19 mouse cellular contexts compared by ENCODE assay signal in the genomic region with DNA sequence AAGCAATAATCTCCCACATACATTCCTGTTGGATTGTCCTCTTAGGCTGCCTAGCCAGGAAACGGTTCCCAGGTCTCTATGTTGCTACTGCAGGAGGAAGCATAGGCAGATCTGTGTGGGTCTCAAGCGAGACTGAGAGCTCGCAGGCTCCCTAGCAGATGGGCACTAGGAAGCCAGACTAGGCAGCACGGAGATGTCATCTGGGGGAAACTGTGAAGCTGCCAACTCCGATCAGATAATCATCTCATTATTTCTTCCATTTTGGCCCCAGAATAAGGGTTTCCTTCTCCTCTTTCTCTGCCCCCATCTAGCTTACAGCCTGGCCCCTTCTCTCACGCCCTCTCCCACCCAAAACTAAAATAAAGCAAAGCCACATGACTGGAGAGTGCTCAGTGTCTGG. TPM values are rescaled to one million over a fixed set of nuclear protein-coding genes. Genes with fewer than 3 reads are reported as not detected.
DNase-seq lines count a peak whose midpoint lies in the region; TF ChIP-seq lines count a peak whose summit lies in the region.
"Had no signal": no experiment of that assay in that cellular context is flagged by ENCODE, and none has a peak within 500 bp of the region (broad histone marks: within the 10 kb centered on the region; RNA-seq: fewer than 3 reads in every experiment).

No protein-coding gene starts in this region.

- no peak for TF ChIP-seq CTCF in layer of hippocampus, adult 2 months (conservative IDR thresholded peaks at IDR 0.05)

- H3K27ac ChIP-seq in layer of hippocampus, adult 2 months = peak overlapping the region; percentile 3; the same call in 1 of the 2 replicates
- H3K27ac ChIP-seq: liver, embryonic 15.5 days; macrophage; midbrain, embryonic 10.5 days; neural tube, embryonic 12.5 days; stomach, embryonic 15.5 days had no signal

- DNase-seq in heart, adult 11 months = peak; percentile 41
- DNase-seq in heart, adult 8-10 months (ENCODE audit: low spot score) = no peak
- DNase-seq in right cerebral cortex, postnatal 10 days (ENCODE audit: low spot score in 2 of 2) = peak; percentile 46 to 61
- DNase-seq in right cerebral cortex, adult 18-20 months = no peak
- peak; percentile 61 to 67 for DNase-seq in layer of hippocampus, adult 2 months (ENCODE audit: low spot score in 2 of 2)
- DNase-seq in telencephalon, adult 2 months (ENCODE audit: low read depth, low spot score) = peak; percentile 11
- no peak for DNase-seq in spleen, adult 18-20 months
- DNase-seq in spleen, postnatal 10 days (ENCODE audit: low spot score in 2 of 2) = no peak
- DNase-seq: heart, adult 18-20 months; kidney, adult 18-20 months; kidney, postnatal 10 days; thymus, adult 2 months had no signal

- H3K4me3 ChIP-seq in layer of hippocampus, adult 2 months = no peak overlapping the region
- H3K4me3 ChIP-seq: liver, embryonic 15.5 days; midbrain, embryonic 10.5 days; neural tube, embryonic 12.5 days; stomach, embryonic 15.5 days had no signal

RNA-seq across cellular contexts. Expression of a gene that starts 25.5 kb away (rescaled TPM):
- total RNA-seq in heart, adult 8-10 months (2022) = under 1 TPM; 0.11 to 0.59 (median 0.19) TPM
- 1 to 10 TPM; 1.4 to 1.5 TPM for total RNA-seq in layer of hippocampus, adult 2 months (2021)
- total RNA-seq: hematopoietic stem cell, adult 5-6 weeks; monocyte, adult 5-6 weeks had no signal

Comparison
In these comparisons a context has a peak if more than half of its experiments do, and no peak if none do; other contexts are left out.
1. DNase-seq: peak in heart, adult 11 months (single experiment), right cerebral cortex, postnatal 10 days (2 of 2), layer of hippocampus, adult 2 months (2 of 2) and telencephalon, adult 2 months (single experiment); none in heart, adult 8-10 months (single experiment), right cerebral cortex, adult 18-20 months (single experiment), spleen, adult 18-20 months (0 of 2) and spleen, postnatal 10 days (0 of 2).